Mouse (Mus musculus) G1E (cell line): ENCODE results near the gene Anxa6.

ENCODE experiments used
- CTCF ChIP-seq: IDR thresholded peaks from 2 replicates; pipeline ENCODE4 v1.5.1; 2012; ENCODE audit warnings: low read depth, low read length, inconsistent platforms, mixed read lengths
- GATA2 ChIP-seq: IDR thresholded peaks from 2 replicates; pipeline ENCODE4 v1.6.1; 2012; ENCODE audit warnings: low read depth, low read length, inconsistent platforms, borderline replicate concordance
- POLR2AphosphoS5 ChIP-seq: IDR thresholded peaks from 2 replicates; pipeline ENCODE4 v1.6.1; 2012; ENCODE audit warnings: low read depth, low read length, inconsistent platforms; ENCODE audit not compliant: insufficient replicate concordance
- TAL1 ChIP-seq: conservative IDR thresholded peaks from 2 replicates; pipeline ENCODE4 v1.6.1; 2012; ENCODE audit warnings: low read depth, low read length, inconsistent platforms, mixed read lengths

- TF ChIP-seq GATA2 = no peak
- no peak for TF ChIP-seq POLR2AphosphoS5
- TF ChIP-seq CTCF = no peak
- no peak for TF ChIP-seq TAL1
These were observed 959 bp downstream of the Anxa6 start for GRCm38 (mm10) chr11:55032286-55032685.
